Mouse (Mus musculus) kidney, embryonic 14.5 days (tissue): ENCODE results near the gene Mitf. TPM values are rescaled to one million over a fixed set of nuclear protein-coding genes. Genes with fewer than 3 reads are reported as not detected.

Experiments used
- ATAC-seq: fragments of 200-750 bp; cut with Nextera tagmentation; 2 replicates; pipeline ENCODE4 v1.8.0; 2017; ENCODE audit warnings: moderate number of reproducible peaks, mild to moderate bottlenecking, moderate TSS enrichment, moderate library complexity; ENCODE audit not compliant: low FRiP score, low TSS enrichment
- H3K27ac ChIP-seq: fragments of 300-500 bp; sonication (generic); 2 replicates; pipeline ENCODE4 v1.5.1; 2014; ENCODE audit warnings: low read depth, mild to moderate bottlenecking, low read length, moderate library complexity, mixed read lengths
- H3K27me3 ChIP-seq: fragments of 300-500 bp; sonication (generic); 2 replicates; pipeline ENCODE4 v1.6.1; 2014; ENCODE audit warnings: mild to moderate bottlenecking, low read length; ENCODE audit not compliant: control insufficient read depth, insufficient read depth
- H3K36me3 ChIP-seq: fragments of 300-500 bp; sonication (generic); 2 replicates; pipeline ENCODE4 v1.6.1; 2014; ENCODE audit warnings: low read length, mixed read lengths; ENCODE audit not compliant: control insufficient read depth, insufficient read depth
- H3K4me1 ChIP-seq: fragments of 300-500 bp; sonication (generic); 2 replicates; pipeline ENCODE4 v1.6.1; 2014; ENCODE audit warnings: low read length, mixed read lengths; ENCODE audit not compliant: control insufficient read depth, insufficient read depth
- H3K4me2 ChIP-seq: fragments of 300-500 bp; sonication (generic); replicated peaks from 2 replicates; pipeline ENCODE4 v1.6.1; 2014; ENCODE audit warnings: low read depth, mild to moderate bottlenecking, low read length
- H3K4me3 ChIP-seq: fragments of 300-500 bp; sonication (generic); 2 replicates; pipeline ENCODE4 v1.5.1; 2014; ENCODE audit warnings: mild to moderate bottlenecking, low read length
- H3K9ac ChIP-seq: fragments of 300-500 bp; sonication (generic); 2 replicates; pipeline ENCODE4 v1.6.1; 2014; ENCODE audit warnings: low read depth, mild to moderate bottlenecking, low read length, moderate library complexity
- H3K9me3 ChIP-seq: fragments of 300-500 bp; sonication (generic); 2 replicates; pipeline ENCODE4 v1.6.1; 2016; ENCODE audit warnings: low read length; ENCODE audit not compliant: control insufficient read depth
- WGBS: fragments of 180-500 bp; shearing (Covaris S2); extraction: QIAGEN DNeasy Blood & Tissue Kit; methylation state at CpG from one replicate; pipeline ENCODE4 v1.1.7; 2014; 5-methylcytosine and 5-hydroxymethylcytosine counted together
- polyA plus RNA-seq: library from polyadenylated mRNA; unstranded; fragments of >200 nt; fragmentation: Nextera tagmentation; extraction: Ambion mirVana; gene quantifications from 2 replicates; pipeline ENCODE4 v1.2.1, GENCODE M21; 2014

The Mitf gene
- polyA plus RNA-seq, 1 experiment from 2014 or later, result 3.6 TPM

- 53% methylated on average over 1 of the region's 1 CpGs for WGBS
- ATAC-seq, result no peak
- Histone ChIP-seq H3K4me1 (peaks cover 9% of the 10 kb centered on the region; the same call in 1 of the 2 replicates), H3K36me3 (no peaks in the 10 kb centered on the region), H3K4me2 (no peak overlapping the region), H3K27me3 (no peaks in the 10 kb centered on the region), H3K4me3 (no peak overlapping the region), H3K9ac (no peak overlapping the region), H3K9me3 (no peaks in the 10 kb centered on the region), H3K27ac (no peak overlapping the region)
These were observed 8.9 kb downstream of the Mitf start for GRCm38 (mm10) chr6:97815723-97816122.

- H3K27ac ChIP-seq, result peak overlapping the region; percentile 39; the same call in 1 of the 2 replicates
These were observed 10.0 kb downstream of the Mitf start for GRCm38 (mm10) chr6:97816806-97817205.

GRCm38 (mm10) chr6:97818128-97818527 is 11.3 kb downstream of the Mitf start:
- H3K27ac ChIP-seq, result no peak overlapping the region
- WGBS, result 52% methylated on average over 6 of the region's 6 CpGs
- ATAC-seq, result no peak

More at GRCm38 (mm10) chr6:97816806-97817205, 10.0 kb downstream of the Mitf start:
- H3K27me3 ChIP-seq, result no peaks in the 10 kb centered on the region
- H3K9ac ChIP-seq, result no peak overlapping the region
- H3K36me3 ChIP-seq, result no peaks in the 10 kb centered on the region
- no peak overlapping the region for H3K4me2 ChIP-seq
- peak; percentile 58; the same call in 1 of the 2 replicates for ATAC-seq
- WGBS, result 57% methylated on average over 1 of the region's 1 CpGs
- H3K4me1 ChIP-seq, result peaks cover 9% of the 10 kb centered on the region; the same call in 1 of the 2 replicates
- no peak overlapping the region for H3K4me3 ChIP-seq
- H3K9me3 ChIP-seq, result no peaks in the 10 kb centered on the region

GRCm38 (mm10) chr6:97818948-97819347 is 12.1 kb downstream of the Mitf start:
- Histone ChIP-seq H3K27me3 (no peaks in the 10 kb centered on the region), H3K36me3 (no peaks in the 10 kb centered on the region), H3K4me2 (no peak overlapping the region), H3K27ac (no peak overlapping the region), H3K4me3 (no peak overlapping the region), H3K4me1 (peaks cover 9% of the 10 kb centered on the region; the same call in 1 of the 2 replicates), H3K9me3 (no peaks in the 10 kb centered on the region), H3K9ac (no peak overlapping the region)
- WGBS, result 44% methylated on average over 5 of the region's 5 CpGs
- no peak for ATAC-seq

More at GRCm38 (mm10) chr6:97818128-97818527, 11.3 kb downstream of the Mitf start:
- H3K4me1 ChIP-seq, result peaks cover 9% of the 10 kb centered on the region; the same call in 1 of the 2 replicates
- no peak overlapping the region for H3K4me3 ChIP-seq
- H3K9ac ChIP-seq, result no peak overlapping the region
- no peaks in the 10 kb centered on the region for H3K36me3 ChIP-seq
- no peaks in the 10 kb centered on the region for H3K27me3 ChIP-seq
- H3K4me2 ChIP-seq, result no peak overlapping the region
- H3K9me3 ChIP-seq, result no peaks in the 10 kb centered on the region

GRCm38 (mm10) chr6:97820505-97820904 is 13.7 kb downstream of the Mitf start:
- no peak overlapping the region for H3K4me2 ChIP-seq
- H3K36me3 ChIP-seq, result no peaks in the 10 kb centered on the region
- H3K9ac ChIP-seq, result no peak overlapping the region
- no peaks in the 10 kb centered on the region for H3K9me3 ChIP-seq
- H3K4me1 ChIP-seq, result peaks cover 9% of the 10 kb centered on the region; the same call in 1 of the 2 replicates
- WGBS, result 36% methylated on average over 8 of the region's 8 CpGs
- peak; percentile 75 for ATAC-seq
- H3K27ac ChIP-seq, result no peak overlapping the region; the same call in 1 of the 2 replicates
- no peak overlapping the region for H3K4me3 ChIP-seq
- no peaks in the 10 kb centered on the region for H3K27me3 ChIP-seq

GRCm38 (mm10) chr6:97821811-97822210 is 15.0 kb downstream of the Mitf start:
- Histone ChIP-seq H3K4me1 (peaks cover 5% of the 10 kb centered on the region; the same call in 1 of the 2 replicates), H3K27ac (no peak overlapping the region), H3K4me3 (no peak overlapping the region), H3K4me2 (no peak overlapping the region), H3K9me3 (no peaks in the 10 kb centered on the region), H3K9ac (no peak overlapping the region), H3K36me3 (no peaks in the 10 kb centered on the region), H3K27me3 (no peaks in the 10 kb centered on the region)
- WGBS, result 93% methylated on average over 7 of the region's 7 CpGs
- ATAC-seq, result no peak

- Histone ChIP-seq H3K27me3 (no peaks in the 10 kb centered on the region), H3K27ac (no peak overlapping the region), H3K4me3 (no peak overlapping the region), H3K9ac (no peak overlapping the region), H3K4me1 (0 out of 2 replicates have a peak, but pooled peaks cover 6% of the 10 kb centered on the region), H3K36me3 (no peaks in the 10 kb centered on the region), H3K4me2 (no peak overlapping the region), H3K9me3 (no peaks in the 10 kb centered on the region)
- WGBS, result 80% methylated on average over 7 of the region's 7 CpGs
- ATAC-seq, result no peak
These were observed 19.9 kb downstream of the Mitf start for GRCm38 (mm10) chr6:97826642-97827275.

GRCm38 (mm10) chr6:97828021-97828420 is 21.2 kb downstream of the Mitf start:
- no peak for ATAC-seq
- Histone ChIP-seq H3K27me3 (no peaks in the 10 kb centered on the region), H3K4me3 (no peak overlapping the region), H3K36me3 (no peaks in the 10 kb centered on the region), H3K9me3 (no peaks in the 10 kb centered on the region), H3K9ac (no peak overlapping the region), H3K4me1 (0 out of 2 replicates have a peak, but pooled peaks cover 6% of the 10 kb centered on the region), H3K4me2 (no peak overlapping the region), H3K27ac (no peak overlapping the region)
- 83% methylated on average over 3 of the region's 3 CpGs for WGBS
